Mouse (Mus musculus): ENCODE measurements around the gene Slc7a11.

- no peak for TF ChIP-seq CTCF (IDR thresholded peaks at IDR 0.05)
- TF ChIP-seq EP300 (IDR thresholded peaks at IDR 0.05) = no peak
Measured at GRCm38 (mm10) chr3:50421480-50422277, 21.7 kb downstream of the Slc7a11 start.
